Mouse (Mus musculus): ENCODE measurements around the gene Lilrb4a.
"Not testable (repeated sequence)": the region's sequence is repeated elsewhere in the genome, so short reads cannot be mapped to it uniquely, and the experiment has no call there.

Gene Lilrb4a

DNA sequence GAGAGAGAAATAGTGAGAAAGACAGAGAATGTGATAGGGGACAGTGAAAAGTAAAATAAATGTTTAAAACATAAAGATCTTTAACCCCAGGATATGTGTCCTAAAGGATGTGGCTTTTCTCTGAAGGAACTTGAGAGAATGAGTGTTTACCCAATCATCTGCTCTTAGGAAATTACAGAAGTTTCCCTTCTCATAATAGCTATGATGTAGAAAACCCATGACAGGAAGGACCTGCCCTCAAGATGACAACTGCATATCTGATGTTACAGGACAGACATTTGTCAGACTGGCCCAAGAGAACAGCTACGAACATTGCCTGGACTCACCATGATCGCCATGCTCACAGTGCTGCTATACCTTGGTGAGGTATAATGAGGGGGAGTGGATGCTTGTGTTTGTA, at the start of gene Lilrb4a:
TSS of gene Lilrb4a (plus strand) at position 266 of the 400 bp plus-strand sequence.
- DNase-seq (ENCODE audit: extremely low read depth, insufficient read length, low spot score): not testable (repeated sequence)

DNA sequence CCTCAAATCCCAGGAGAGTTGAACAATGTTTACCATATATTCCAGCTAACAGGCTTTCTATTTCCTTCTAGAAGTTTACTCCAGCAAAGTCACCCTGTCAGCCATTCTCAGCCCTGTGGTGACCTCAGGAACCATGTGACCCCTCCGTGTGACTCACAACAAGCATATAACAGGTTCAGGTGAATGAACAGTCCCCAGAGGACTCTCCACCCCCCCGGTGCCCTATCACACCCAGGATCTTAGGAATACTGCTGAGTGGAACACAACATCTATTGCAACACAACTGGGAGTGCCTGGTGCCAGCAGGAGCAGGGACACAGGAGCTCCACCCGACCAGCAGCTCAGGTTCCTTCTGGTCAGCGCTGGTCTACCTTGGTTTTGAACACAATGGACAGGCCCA, 39.1 kb upstream of the Lilrb4a start:
- DNase-seq (ENCODE audit: extremely low read depth, insufficient read length, low spot score): no peak

DNA sequence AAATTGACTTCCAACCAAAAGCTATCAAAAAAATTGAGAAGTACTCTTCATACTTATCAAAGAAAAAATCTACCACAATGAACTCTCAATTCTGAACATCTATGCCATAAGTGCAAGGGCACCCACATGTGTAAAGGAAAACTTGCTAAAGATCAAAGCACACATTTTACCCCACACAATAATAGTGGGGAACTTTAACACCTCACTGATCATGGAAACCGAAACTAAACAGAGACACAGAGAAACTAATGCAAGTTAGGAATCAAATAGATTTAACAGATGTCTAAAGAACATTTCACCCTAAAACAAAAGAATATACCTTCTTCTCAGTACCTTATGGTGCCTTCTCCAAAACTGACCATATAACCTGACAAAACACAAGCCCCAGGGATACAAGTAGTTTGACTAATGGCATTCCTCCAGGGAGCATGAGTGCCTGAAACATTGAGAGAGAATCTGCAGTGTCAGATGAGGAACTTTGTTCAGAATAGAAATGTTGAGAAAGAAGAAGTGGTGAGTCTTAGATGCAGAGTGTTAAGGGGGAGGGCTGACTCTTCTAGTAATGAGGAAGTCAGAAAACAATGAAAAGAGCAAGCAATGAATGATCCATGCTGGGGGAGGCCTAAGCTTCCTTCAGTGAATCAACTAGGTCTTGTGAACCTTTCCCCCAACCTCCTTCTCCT, 37.0 kb upstream of the Lilrb4a start:
- DNase-seq (ENCODE audit: extremely low read depth, insufficient read length, low spot score): no peak

DNA sequence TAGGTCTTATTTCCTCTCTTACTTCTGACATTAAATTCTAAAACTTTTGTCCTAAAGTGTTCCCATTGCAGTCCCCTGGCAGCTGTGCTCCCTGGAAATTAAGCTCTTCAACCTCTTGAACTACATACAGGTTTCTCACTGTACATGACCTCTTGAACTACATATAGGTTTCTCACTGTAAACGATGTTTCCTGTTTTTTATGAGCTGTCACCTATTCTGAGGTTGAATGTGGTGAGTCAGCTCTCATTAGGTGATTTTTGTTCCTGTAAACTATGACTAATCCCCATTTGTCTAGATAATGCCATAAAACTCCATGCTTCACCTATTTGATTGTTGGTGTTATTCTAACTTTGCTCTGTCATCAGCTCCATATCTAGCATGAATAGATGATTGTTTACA, 36.4 kb upstream of the Lilrb4a start:
- DNase-seq (ENCODE audit: extremely low read depth, insufficient read length, low spot score): no peak

DNA sequence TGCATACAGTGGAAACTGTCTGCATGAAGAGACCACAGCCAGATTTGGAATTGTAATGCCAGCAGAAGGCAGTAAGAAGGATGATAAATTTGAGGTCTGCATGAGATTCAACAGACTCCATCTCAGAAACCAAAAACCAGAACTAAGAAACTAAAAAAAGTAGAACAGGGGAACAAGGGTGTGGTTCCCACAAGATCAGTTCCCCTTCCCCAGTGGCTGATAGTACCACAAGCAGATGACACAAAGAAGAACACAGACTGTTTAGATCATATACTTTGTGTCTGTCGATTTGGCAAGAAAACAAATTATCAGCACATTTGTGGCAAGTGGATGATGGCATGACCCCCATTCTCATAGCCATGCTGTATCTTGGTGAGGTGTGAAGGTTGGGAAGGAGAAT, 35.0 kb upstream of the Lilrb4a start:
- no peak for DNase-seq (ENCODE audit: extremely low read depth, insufficient read length, low spot score)

DNA sequence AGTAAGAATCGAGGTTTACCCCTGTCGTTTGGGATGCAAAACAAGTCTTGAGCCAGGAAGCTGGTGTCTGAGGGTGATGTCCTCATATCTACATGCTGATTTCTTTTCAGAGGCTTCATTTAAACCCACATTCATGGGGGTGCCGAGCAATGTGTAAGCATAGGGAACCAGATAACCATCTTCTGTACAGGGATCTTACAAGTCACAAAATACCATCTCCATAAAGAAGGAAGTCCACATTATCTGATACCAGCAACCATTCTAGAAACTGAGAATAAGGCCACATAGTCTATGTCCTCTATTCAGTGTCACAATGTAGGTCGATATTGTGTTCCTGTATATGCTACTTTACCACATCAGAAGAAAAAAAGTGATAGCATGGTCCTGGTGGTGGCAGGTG, 34.4 kb upstream of the Lilrb4a start:
- DNase-seq (ENCODE audit: extremely low read depth, insufficient read length, low spot score): no peak

DNA sequence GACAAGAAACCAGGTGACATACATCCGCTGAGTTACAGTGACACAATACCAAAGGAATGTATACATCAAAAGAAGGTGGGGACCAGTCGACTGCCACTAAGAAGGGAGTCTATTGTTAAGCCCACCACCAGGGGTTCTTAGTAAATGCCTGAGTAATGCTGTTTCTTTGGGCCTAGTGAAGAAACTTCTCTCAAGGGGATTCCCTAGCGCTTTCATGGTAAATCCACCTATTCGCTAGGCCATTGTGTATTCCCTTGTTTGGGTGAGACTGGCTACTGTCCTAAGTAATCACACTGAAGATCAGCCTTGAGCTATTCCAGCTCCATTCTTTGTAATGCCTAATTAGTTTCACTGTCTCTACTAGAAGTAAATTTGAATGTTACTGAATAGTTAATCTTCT, 27.0 kb upstream of the Lilrb4a start:
- not testable (repeated sequence) for DNase-seq (ENCODE audit: extremely low read depth, insufficient read length, low spot score)

DNA sequence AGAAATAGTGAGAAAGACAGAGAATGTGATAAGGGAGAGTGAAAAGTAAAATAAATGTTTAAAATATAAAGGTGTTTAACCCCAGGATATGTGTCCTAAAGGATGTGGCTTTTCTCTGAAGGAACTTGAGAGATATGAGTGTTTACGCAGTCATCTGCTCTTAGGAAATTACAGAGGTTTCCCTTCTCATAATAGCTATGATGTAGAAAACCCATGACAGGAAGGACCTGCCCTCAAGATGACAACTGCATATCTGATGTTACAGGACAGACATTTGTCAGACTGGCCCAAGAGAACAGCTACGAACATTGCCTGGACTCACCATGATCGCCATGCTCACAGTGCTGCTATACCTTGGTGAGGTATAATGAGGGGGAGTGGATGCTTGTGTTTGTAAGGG, 10.4 kb upstream of the Lilrb4a start, which contains the start of the genes Gm49339 and Lilr4b:
TSS of gene Gm49339 (plus strand) at position 216 of the 400 bp plus-strand sequence.
TSS of gene Lilr4b (plus strand) at position 236 of the 400 bp plus-strand sequence.
- DNase-seq (ENCODE audit: extremely low read depth, insufficient read length, low spot score): not testable (repeated sequence)

DNA sequence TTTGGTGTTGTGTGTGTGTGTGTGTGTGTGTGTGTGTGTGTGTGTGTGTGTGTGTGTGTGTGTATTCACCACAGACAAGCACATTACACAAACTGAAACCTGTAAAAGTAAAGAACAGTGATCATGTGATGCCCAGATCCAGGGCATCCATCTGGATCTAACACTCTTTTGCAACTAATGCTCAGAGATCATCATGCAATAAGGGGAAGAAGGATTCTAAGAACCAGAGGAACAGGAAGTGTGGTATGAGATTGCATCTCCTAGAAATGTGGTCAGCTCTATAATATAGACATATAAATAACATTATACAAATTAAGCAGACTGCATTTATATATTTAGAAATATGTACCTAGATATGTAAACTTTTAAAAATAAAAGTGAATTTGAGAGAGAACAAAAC, 29.3 kb downstream of the Lilrb4a start:
- DNase-seq (ENCODE audit: extremely low read depth, insufficient read length, low spot score): no peak

DNA sequence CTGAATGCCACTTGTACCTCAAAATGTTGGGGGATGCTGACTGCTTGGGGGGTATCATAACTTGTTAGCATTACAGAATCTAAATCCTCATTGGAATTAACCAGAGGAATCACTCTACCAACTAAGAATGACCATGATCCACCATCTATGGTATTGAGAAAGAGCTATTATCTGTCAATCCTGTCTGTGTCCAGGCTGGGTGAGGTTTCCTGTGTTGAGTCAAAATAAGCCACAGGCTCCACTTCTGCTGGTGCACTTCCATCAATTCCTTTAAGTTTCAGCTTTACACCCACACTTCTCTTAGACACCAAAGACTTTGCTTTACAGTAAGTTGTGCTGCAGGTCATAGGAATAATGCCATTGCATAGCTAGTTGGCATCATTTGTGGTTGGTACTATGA, 30.7 kb downstream of the Lilrb4a start:
- no peak for DNase-seq (ENCODE audit: extremely low read depth, insufficient read length, low spot score)

DNA sequence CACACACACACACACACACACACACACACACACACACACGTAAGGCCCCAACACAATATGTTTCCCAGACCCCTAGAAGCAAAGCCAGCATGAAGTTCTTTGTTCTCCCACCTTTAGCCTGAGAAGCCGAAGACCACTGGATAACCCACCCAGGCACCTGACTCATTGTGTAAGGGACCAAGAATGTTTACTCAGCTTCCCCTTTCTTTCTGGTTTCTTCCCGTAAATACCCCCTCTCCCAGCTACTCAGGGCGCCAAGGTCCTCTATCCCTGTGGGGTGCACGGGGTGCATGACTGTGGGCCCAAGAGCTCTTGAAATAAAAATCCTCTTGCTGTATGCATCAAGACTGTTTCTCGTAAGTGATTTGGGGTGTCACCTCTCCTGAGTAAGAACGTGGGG, 35.3 kb downstream of the Lilrb4a start:
- no peak for DNase-seq (ENCODE audit: extremely low read depth, insufficient read length, low spot score)

DNA sequence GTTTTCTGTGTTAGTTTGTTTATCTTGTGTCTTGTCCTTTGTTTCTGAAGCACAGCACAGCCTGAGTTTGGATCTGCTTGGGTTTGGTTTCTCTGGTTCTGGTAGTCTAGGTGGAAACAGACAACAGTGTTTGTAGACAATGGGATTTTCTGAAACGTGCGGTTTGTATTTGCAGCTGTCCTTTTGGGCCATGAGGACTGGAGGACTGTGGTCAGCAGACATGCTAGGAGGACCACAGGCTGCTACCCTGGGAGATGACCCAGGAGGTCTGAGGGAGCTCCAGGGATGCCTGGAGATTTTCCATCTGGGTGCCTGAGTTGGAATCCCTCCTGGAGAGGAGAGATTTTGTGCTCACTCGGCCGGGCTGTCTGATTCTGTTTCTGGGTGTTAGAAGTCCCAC, 35.9 kb downstream of the Lilrb4a start:
- DNase-seq (ENCODE audit: extremely low read depth, insufficient read length, low spot score): no peak

DNA sequence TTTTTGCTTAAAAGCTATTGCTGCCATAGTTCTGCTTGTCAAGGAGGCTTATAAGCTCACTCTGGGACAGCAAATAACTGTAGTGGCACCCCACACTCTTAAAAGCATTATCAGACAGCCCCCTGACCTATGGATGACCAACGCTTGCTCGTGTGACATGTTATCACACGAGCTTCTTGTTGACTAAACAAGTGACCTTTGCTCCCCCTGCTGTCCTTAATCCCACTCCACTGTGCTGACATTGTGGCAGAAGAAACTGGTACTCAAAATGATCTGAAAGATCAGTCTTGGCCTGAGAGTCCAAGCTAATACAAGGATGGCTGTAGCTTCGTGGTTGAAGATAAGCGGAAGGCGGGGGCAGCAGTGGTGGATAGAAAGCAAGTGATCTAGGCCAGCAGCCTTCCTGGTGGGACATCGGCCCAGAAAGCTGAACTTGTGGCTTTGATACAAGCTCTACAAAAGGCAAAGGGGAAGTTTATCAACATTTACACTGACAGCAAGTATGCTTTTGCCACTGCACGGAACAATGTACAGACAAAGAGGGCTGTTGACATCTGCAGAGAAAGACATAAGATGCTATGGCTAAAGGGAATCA, 38.2 kb downstream of the Lilrb4a start:
- DNase-seq (ENCODE audit: extremely low read depth, insufficient read length, low spot score): no peak

DNA sequence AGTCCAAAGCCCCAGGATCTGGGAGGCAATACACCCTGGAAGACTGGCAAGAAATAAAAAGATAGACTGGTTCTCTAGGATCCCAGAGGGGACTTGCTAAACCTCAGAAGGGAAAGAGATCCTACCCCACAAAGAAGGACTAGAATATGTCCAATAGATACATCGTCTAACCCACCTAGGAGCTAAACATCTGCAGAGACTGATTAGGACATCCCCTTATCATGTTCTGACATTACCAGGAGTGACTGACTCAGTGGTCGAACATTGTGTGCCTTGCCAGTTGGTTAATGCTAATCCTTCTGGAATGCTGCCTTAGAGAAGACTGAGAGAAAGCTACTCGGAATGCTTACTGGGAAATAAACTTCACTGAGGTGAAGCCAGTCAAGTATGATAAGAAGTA, 38.7 kb downstream of the Lilrb4a start:
- no peak for DNase-seq (ENCODE audit: extremely low read depth, insufficient read length, low spot score)

DNA sequence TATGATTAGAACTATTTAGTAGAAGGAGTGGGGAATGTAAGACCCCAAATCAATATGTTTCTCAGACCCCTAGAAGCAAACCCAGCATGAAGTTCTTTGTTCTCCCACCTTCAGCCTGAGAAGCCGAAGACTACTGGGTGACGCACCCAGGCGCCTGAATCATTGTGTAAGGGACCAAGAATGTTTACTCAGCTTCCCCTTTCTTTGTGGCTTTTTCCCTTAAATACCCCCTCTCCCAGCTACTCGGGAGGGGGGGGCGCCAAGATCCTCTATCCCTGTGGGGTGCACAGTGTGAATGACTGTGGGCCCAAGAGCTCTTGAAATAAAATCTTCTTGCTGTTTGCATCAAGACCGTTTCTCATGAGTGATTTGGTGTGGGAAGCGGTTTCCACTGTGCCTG, 40.1 kb downstream of the Lilrb4a start:
- no peak for DNase-seq (ENCODE audit: extremely low read depth, insufficient read length, low spot score)

Data from 3134 (cell line).